10 mouse cellular contexts compared by ENCODE assay signal in genomic region chr9:63742887-63743660, GRCm38 (mm10). TPM values are rescaled to one million over a fixed set of nuclear protein-coding genes. Genes with fewer than 3 reads are reported as not detected.
A peak's percentile ranks its signal among the peaks of the same experiment; 100 is the strongest.
DNase-seq lines count a peak whose midpoint lies in the region; ATAC-seq and TF ChIP-seq lines count a peak whose summit lies in the region.
"Had no signal": no experiment of that assay in that cellular context is flagged by ENCODE, and none has a peak within 500 bp of the region (broad histone marks: within the 10 kb centered on the region; RNA-seq: fewer than 3 reads in every experiment).

No protein-coding gene starts in this region.

- DNase-seq in hindbrain, postnatal 0 days (ENCODE audit: low spot score), result no peak
- DNase-seq in heart, postnatal 0 days (ENCODE audit: low spot score), result peak; percentile 5
- no peak for DNase-seq in thymus, adult 2 months
- DNase-seq: thymus, adult 18-20 months had no signal

- H3K4me1 ChIP-seq in hindbrain, postnatal 0 days (ENCODE audit: insufficient read depth, low read length), result peaks cover 24% of the 10 kb centered on the region; the same call in 1 of the 2 replicates
- H3K4me1 ChIP-seq in hindbrain, embryonic 12.5 days, result peaks cover 67% of the 10 kb centered on the region
- H3K4me1 ChIP-seq in midbrain, embryonic 13.5 days (replicated peaks), result peaks cover 54% of the 10 kb centered on the region
- H3K4me1 ChIP-seq in midbrain, embryonic 15.5 days, result peaks cover 29% of the 10 kb centered on the region
- H3K4me1 ChIP-seq in heart, postnatal 0 days (ENCODE audit: control insufficient read depth, insufficient read depth), result peaks cover 64% of the 10 kb centered on the region
- peaks cover 66% of the 10 kb centered on the region for H3K4me1 ChIP-seq in stomach, embryonic 15.5 days
- peaks cover 72% of the 10 kb centered on the region for H3K4me1 ChIP-seq in thymus, adult 2 months (replicated peaks; ENCODE audit: control insufficient read depth, insufficient read depth, low read length)

- H3K4me2 ChIP-seq in hindbrain, postnatal 0 days (ENCODE audit: low read depth, low read length), result no peak overlapping the region
- no peak overlapping the region for H3K4me2 ChIP-seq in hindbrain, embryonic 12.5 days (replicated peaks)
- H3K4me2 ChIP-seq in midbrain, embryonic 13.5 days (replicated peaks), result no peak overlapping the region
- no peak overlapping the region for H3K4me2 ChIP-seq in midbrain, embryonic 15.5 days
- no peak overlapping the region for H3K4me2 ChIP-seq in heart, postnatal 0 days (ENCODE audit: low read depth, low read length)
- no peak overlapping the region for H3K4me2 ChIP-seq in stomach, embryonic 15.5 days
- H3K4me2 ChIP-seq: limb, embryonic 15.5 days had no signal

- WGBS in hindbrain, postnatal 0 days, result 34% methylated on average over 13 of the region's 13 CpGs
- 51% methylated on average over 13 of the region's 13 CpGs for WGBS in hindbrain, embryonic 12.5 days
- 40% methylated on average over 13 of the region's 13 CpGs for WGBS in midbrain, embryonic 13.5 days
- WGBS in midbrain, embryonic 15.5 days, result 33% methylated on average over 13 of the region's 13 CpGs
- WGBS in heart, postnatal 0 days, result 28% methylated on average over 13 of the region's 13 CpGs
- 53% methylated on average over 13 of the region's 13 CpGs for WGBS in stomach, embryonic 15.5 days
- 96% methylated on average over 13 of the region's 13 CpGs for WGBS in thymus, adult 2 months

- no peaks in the 10 kb centered on the region for H3K27me3 ChIP-seq in hindbrain, postnatal 0 days (ENCODE audit: insufficient read depth, low read length)
- no peaks in the 10 kb centered on the region for H3K27me3 ChIP-seq in hindbrain, embryonic 12.5 days
- no peaks in the 10 kb centered on the region for H3K27me3 ChIP-seq in midbrain, embryonic 13.5 days
- no peaks in the 10 kb centered on the region for H3K27me3 ChIP-seq in midbrain, embryonic 15.5 days (replicated peaks)
- H3K27me3 ChIP-seq in heart, postnatal 0 days (ENCODE audit: control insufficient read depth, insufficient read depth, low read length), result no peaks in the 10 kb centered on the region
- H3K27me3 ChIP-seq in stomach, embryonic 15.5 days (replicated peaks), result no peaks in the 10 kb centered on the region
- no peaks in the 10 kb centered on the region for H3K27me3 ChIP-seq in thymus, adult 2 months (ENCODE audit: control insufficient read depth, insufficient read depth, low read length)
- H3K27me3 ChIP-seq: limb, embryonic 15.5 days had no signal

- no peaks in the 10 kb centered on the region for H3K9me3 ChIP-seq in hindbrain, postnatal 0 days (ENCODE audit: low read length)
- no peaks in the 10 kb centered on the region for H3K9me3 ChIP-seq in hindbrain, embryonic 12.5 days (replicated peaks)
- no peaks in the 10 kb centered on the region for H3K9me3 ChIP-seq in midbrain, embryonic 13.5 days
- H3K9me3 ChIP-seq in midbrain, embryonic 15.5 days, result no peaks in the 10 kb centered on the region
- H3K9me3 ChIP-seq in heart, postnatal 0 days (replicated peaks; ENCODE audit: control insufficient read depth, low read length), result no peaks in the 10 kb centered on the region
- no peaks in the 10 kb centered on the region for H3K9me3 ChIP-seq in stomach, embryonic 15.5 days
- H3K9me3 ChIP-seq: limb, embryonic 15.5 days had no signal

- no peak for TF ChIP-seq CTCF in hindbrain, postnatal 0 days (IDR thresholded peaks at IDR 0.05; ENCODE audit: low read depth)
- no peak for TF ChIP-seq CTCF in heart, postnatal 0 days (IDR thresholded peaks at IDR 0.05; ENCODE audit: low read depth)
- TF ChIP-seq CTCF in thymus, adult 2 months (IDR thresholded peaks at IDR 0.05; ENCODE audit: borderline replicate concordance, control insufficient read depth, extremely low read depth, insufficient read depth, low read length, poor library complexity), result no peak

- TF ChIP-seq EP300 in heart, postnatal 0 days (IDR thresholded peaks at IDR 0.05; ENCODE audit: low read depth), result no peak

- no peak for TF ChIP-seq POLR2A in thymus, adult 2 months (IDR thresholded peaks at IDR 0.05; ENCODE audit: control insufficient read depth, extremely low read depth, insufficient read depth, low read length, poor library complexity)

- no peak for ATAC-seq in hindbrain, postnatal 0 days
- no peak for ATAC-seq in hindbrain, embryonic 12.5 days (ENCODE audit: low FRiP score)
- no peak for ATAC-seq in midbrain, embryonic 13.5 days
- ATAC-seq in midbrain, embryonic 15.5 days (replicated peaks), result no peak
- ATAC-seq in heart, postnatal 0 days (ENCODE audit: insufficient read depth, low read depth), result no peak
- no peak for ATAC-seq in stomach, embryonic 15.5 days (ENCODE audit: insufficient read depth, low FRiP score, low read depth)
- ATAC-seq: inflammation-experienced regulatory T-cells, adult 6 months had no signal

- H3K9ac ChIP-seq in hindbrain, postnatal 0 days (replicated peaks; ENCODE audit: low read length), result no peak overlapping the region
- H3K9ac ChIP-seq in hindbrain, embryonic 12.5 days, result no peak overlapping the region
- H3K9ac ChIP-seq in midbrain, embryonic 13.5 days (replicated peaks), result no peak overlapping the region
- H3K9ac ChIP-seq in midbrain, embryonic 15.5 days, result no peak overlapping the region
- no peak overlapping the region for H3K9ac ChIP-seq in heart, postnatal 0 days (replicated peaks; ENCODE audit: low read depth, low read length)
- no peak overlapping the region for H3K9ac ChIP-seq in stomach, embryonic 15.5 days
- H3K9ac ChIP-seq: limb, embryonic 15.5 days had no signal

- H3K27ac ChIP-seq in hindbrain, postnatal 0 days, result 0 out of 2 replicates have a peak overlapping the region, but pooled peaks have one; percentile 0
- H3K27ac ChIP-seq in hindbrain, embryonic 12.5 days, result no peak overlapping the region
- H3K27ac ChIP-seq in midbrain, embryonic 13.5 days, result 0 out of 2 replicates have a peak overlapping the region, but pooled peaks have one; percentile 1
- no peak overlapping the region for H3K27ac ChIP-seq in midbrain, embryonic 15.5 days
- H3K27ac ChIP-seq in heart, postnatal 0 days (ENCODE audit: low read depth), result peak overlapping the region; percentile 43; the same call in 1 of the 2 replicates
- peak overlapping the region; percentile 18; the same call in 1 of the 2 replicates for H3K27ac ChIP-seq in stomach, embryonic 15.5 days
- no peak overlapping the region for H3K27ac ChIP-seq in thymus, adult 2 months (ENCODE audit: control insufficient read depth, insufficient read depth, low read length)
- H3K27ac ChIP-seq: limb, embryonic 15.5 days had no signal

- H3K36me3 ChIP-seq in hindbrain, postnatal 0 days (ENCODE audit: insufficient read depth, low read length), result no peaks in the 10 kb centered on the region; the same call in 1 of the 2 replicates
- no peaks in the 10 kb centered on the region for H3K36me3 ChIP-seq in hindbrain, embryonic 12.5 days
- H3K36me3 ChIP-seq in midbrain, embryonic 13.5 days, result no peaks in the 10 kb centered on the region; the same call in 1 of the 2 replicates
- H3K36me3 ChIP-seq in midbrain, embryonic 15.5 days (replicated peaks), result no peaks in the 10 kb centered on the region
- no peaks in the 10 kb centered on the region for H3K36me3 ChIP-seq in heart, postnatal 0 days (replicated peaks; ENCODE audit: control insufficient read depth, insufficient read depth, low read length)
- H3K36me3 ChIP-seq in stomach, embryonic 15.5 days, result no peaks in the 10 kb centered on the region
- no peaks in the 10 kb centered on the region for H3K36me3 ChIP-seq in thymus, adult 2 months (ENCODE audit: control insufficient read depth, insufficient read depth, low read length)

- H3K4me3 ChIP-seq in hindbrain, postnatal 0 days (ENCODE audit: low read length), result no peak overlapping the region
- no peak overlapping the region for H3K4me3 ChIP-seq in hindbrain, embryonic 12.5 days
- no peak overlapping the region for H3K4me3 ChIP-seq in midbrain, embryonic 13.5 days (replicated peaks)
- no peak overlapping the region for H3K4me3 ChIP-seq in midbrain, embryonic 15.5 days
- no peak overlapping the region for H3K4me3 ChIP-seq in heart, postnatal 0 days (ENCODE audit: low read depth, low read length)
- no peak overlapping the region for H3K4me3 ChIP-seq in stomach, embryonic 15.5 days (replicated peaks)
- H3K4me3 ChIP-seq in thymus, adult 2 months (ENCODE audit: control insufficient read depth, insufficient read depth, low read length), result no peak overlapping the region
- H3K4me3 ChIP-seq: limb, embryonic 15.5 days had no signal

RNA-seq across cellular contexts. Expression of gene Smad3, which starts 14.7 kb away (rescaled TPM):
- 26.5 and 34.0 TPM in 2 replicates for total RNA-seq in hindbrain, postnatal 0 days (2014; rRNA removed)
- polyA plus RNA-seq in hindbrain, postnatal 0 days (2015; fragmentation: Nextera tagmentation; extraction: Ambion mirVana), result 7.2 and 7.5 TPM in 2 replicates
- 24.1 and 25.4 TPM in 2 replicates for polyA plus RNA-seq in hindbrain, embryonic 12.5 days (2016; fragmentation: Nextera tagmentation; extraction: Ambion mirVana)
- 10.1 and 11.6 TPM in 2 replicates for polyA plus RNA-seq in midbrain, embryonic 13.5 days (2015; fragmentation: Nextera tagmentation; extraction: Ambion mirVana)
- 7.2 and 9.1 TPM in 2 replicates for polyA plus RNA-seq in midbrain, embryonic 15.5 days (2015; fragmentation: Nextera tagmentation; extraction: Ambion mirVana)
- 25.9 and 30.2 TPM in 2 replicates for total RNA-seq in heart, postnatal 0 days (2014; rRNA removed; ENCODE audit: low replicate concordance)
- polyA plus RNA-seq in heart, postnatal 0 days (2015; fragmentation: Nextera tagmentation; extraction: Ambion mirVana), result 6.0 and 6.4 TPM in 2 replicates
- 17.5 and 19.6 TPM in 2 replicates for polyA plus RNA-seq in stomach, embryonic 15.5 days (2015; fragmentation: Nextera tagmentation; extraction: Ambion mirVana)
- polyA plus RNA-seq in thymus, adult 2 months (2012; rRNA removed), result 63.4 and 70.9 TPM in 2 replicates

Comparison
In these comparisons a context has a peak if more than half of its experiments do, and no peak if none do; other contexts are left out.
1. H3K27ac ChIP-seq: peak in hindbrain, postnatal 0 days (single experiment), midbrain, embryonic 13.5 days (single experiment), heart, postnatal 0 days (single experiment) and stomach, embryonic 15.5 days (single experiment); none in hindbrain, embryonic 12.5 days (single experiment), midbrain, embryonic 15.5 days (single experiment) and thymus, adult 2 months (single experiment).